Mouse (Mus musculus) layer of hippocampus, adult 2 months (tissue): ENCODE measurements around the gene Prkce. TPM values are rescaled to one million over a fixed set of nuclear protein-coding genes. Genes with fewer than 3 reads are reported as not detected.

ENCODE experiments used
- DNase-seq, 2 experiments: peaks; one replicate each; pipeline ENCODE4 v3.0.0; 2022; ENCODE audit warnings: low spot score in 2 of 2
- H3K27ac ChIP-seq: fragments of 200-600 bp; 2 replicates; pipeline ENCODE4 v1.8.1; 2022
- H3K4me3 ChIP-seq: fragments of 200-600 bp; 2 replicates; pipeline ENCODE4 v1.8.1; 2022; ENCODE audit warnings: mild to moderate bottlenecking
- CTCF ChIP-seq: fragments of 200-600 bp; conservative IDR thresholded peaks from 2 replicates; pipeline ENCODE4 v1.8.1; 2022; ENCODE audit warnings: antibody characterized with exemption, mild to moderate bottlenecking, moderate library complexity
- total RNA-seq, 2 experiments: library from RNA; stranded (reverse); gene quantifications; 2 replicates each; pipeline ENCODE4 v1.2.3; 2021

Prkce gene
- total RNA-seq, 2 experiments from 2014 or later, result 422 to 451 TPM

DNA sequence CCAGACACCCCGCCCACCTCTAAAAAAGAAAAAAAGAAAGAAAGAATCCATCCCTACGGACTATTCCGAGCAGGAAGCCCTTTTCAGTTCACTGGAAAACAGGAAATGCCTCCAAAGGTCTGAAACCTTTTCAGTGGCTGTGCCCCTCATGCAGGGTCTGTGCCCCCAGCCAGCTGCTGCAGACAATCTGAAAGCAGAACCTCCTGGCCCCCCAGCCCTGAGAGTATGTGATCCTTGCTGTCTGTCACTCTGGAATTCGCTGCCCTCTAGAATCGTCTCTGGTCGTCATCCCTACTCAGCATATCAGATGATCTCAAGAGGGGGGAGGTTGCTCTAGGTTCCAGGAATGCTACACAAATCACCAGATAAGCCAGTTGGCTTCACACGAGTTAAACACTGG is 503.1 kb downstream of the Prkce start:
- TF ChIP-seq CTCF, result no peak
- no peak overlapping the region for H3K27ac ChIP-seq
- no peak overlapping the region for H3K4me3 ChIP-seq
- no peak for DNase-seq

DNA sequence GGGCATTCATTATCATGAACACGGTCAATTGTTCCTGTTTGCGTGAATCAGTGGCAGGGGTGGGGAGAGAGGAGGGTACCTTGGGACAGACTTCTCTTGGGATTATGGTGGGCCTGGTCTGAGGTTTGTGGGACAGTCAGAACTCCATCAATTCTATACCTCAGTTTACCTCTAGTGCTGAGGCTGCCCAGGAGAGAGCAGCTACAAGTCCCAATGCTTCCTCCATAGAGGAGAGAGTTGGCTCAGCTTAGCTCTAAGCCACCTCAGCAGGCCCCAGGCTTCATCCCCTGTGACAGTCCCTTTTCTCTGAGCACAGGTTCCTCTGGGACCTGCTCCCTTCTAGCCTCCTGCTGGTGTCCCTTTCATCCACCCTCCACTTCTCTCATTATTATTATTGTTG is 507.4 kb downstream of the Prkce start:
- no peak for TF ChIP-seq CTCF
- H3K4me3 ChIP-seq, result no peak overlapping the region
- no peak for DNase-seq
- H3K27ac ChIP-seq, result no peak overlapping the region

DNA sequence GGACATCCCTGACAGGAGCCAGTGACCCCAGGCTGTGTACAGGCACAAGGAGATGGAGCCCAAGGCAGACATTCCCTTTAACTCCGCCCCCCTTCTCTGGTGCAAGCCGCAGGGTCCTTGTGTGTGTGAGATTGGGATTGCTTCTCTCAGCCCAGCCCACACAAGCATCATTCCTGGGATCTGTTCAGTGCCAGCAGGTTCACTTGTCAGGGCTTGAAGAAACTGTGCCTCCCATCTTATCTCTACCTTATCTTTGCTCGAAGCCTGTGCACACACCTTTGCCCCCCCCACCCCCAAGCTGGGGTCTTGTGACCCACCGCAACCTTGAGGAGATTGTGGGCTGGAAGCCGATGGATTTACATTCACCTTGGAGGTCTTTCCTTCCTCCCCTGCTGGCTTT is 508.8 kb downstream of the Prkce start:
- no peak overlapping the region for H3K27ac ChIP-seq
- no peak for TF ChIP-seq CTCF
- DNase-seq, result no peak
- H3K4me3 ChIP-seq, result no peak overlapping the region

DNA sequence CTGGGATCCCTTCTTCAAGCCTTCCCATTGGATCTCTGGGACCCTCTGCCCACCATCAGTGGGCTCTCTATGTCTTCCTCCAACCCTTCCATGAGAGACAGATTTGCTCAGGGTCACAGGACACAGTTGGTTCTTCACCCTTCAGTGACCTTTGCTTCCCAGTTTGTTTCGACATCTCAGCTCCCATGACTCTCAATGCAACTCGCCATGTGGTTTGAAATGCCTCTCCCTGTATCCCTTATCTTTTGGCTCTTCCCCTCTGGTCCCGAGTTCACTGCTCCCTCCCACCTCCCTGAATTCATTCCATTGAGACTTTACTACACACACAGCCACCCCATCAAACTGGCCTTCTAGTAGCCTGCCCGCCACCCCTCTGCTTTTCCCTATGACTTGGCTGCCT is 509.3 kb downstream of the Prkce start:
- Histone ChIP-seq H3K4me3 (no peak overlapping the region), H3K27ac (no peak overlapping the region)
- TF ChIP-seq CTCF, result no peak
- no peak for DNase-seq

DNA sequence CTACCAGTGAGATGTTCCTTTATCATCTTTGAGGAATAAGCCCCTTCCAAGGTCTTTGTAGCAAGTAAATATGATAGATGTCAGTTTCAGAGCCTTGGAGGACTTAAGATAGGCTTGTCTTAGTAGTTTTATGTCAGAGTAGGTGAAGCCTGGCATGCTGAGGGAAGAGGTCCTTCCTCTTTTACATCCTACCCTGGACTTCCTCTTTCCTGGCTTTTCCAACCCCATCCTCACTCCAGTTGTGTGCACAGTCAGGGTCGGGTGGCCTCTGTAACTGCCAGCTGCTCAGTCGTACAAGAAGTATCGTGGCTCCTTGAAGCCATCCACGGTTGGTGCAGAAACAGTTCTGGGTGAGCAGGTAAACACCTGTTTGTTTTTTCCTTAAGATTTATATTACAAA is 517.7 kb downstream of the Prkce start:
- no peak for DNase-seq

DNA sequence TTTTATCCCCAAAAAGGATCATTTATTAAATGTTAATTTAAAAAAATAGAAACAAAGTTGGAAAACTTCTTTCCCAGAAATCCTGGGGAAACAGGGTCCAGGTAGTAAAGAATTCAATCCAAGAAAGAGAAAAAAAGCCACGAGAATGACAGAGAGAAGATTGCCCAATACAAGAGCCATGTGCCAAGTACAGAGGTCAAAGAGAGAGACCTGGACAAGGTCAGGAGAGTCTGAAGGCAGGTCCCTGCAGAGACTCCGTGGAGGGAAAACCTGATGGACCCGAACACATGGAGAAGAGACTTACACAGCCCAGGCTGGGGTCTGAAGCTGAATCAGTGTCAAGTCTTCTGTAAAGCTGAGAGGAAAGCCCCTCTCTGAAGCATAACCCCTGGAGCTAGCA is 519.4 kb downstream of the Prkce start:
- H3K27ac ChIP-seq, result no peak overlapping the region
- no peak overlapping the region for H3K4me3 ChIP-seq
- no peak for DNase-seq
- no peak for TF ChIP-seq CTCF

More for the DNA sequence above, 517.7 kb downstream of the Prkce start:
- no peak for TF ChIP-seq CTCF
- Histone ChIP-seq H3K4me3 (no peak overlapping the region), H3K27ac (no peak overlapping the region)

DNA sequence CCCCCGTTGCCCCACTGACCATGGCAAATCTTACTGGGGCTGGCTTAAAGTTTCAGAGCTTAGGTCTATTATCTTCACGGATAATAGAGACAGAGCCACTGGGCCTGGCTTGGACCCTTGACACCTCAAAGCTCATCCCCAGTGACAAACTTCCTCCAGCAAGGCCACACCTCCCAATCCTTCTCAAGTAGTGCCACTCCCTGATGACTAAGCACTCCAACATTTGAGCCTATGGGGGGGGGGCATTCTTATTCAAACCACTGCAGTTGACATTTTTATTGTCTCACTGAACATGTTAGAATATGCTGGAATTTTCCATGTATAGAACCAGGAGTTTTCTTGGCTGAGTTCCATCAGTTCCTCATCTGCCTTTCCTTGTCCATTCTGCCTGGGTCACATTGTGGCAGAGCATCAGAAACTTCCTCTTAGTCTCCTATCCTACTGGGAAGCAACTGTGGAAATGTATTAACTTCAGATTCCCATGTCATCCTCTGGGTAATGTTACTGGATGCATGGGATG is 523.3 kb downstream of the Prkce start:
- DNase-seq, result no peak
- TF ChIP-seq CTCF, result no peak

DNA sequence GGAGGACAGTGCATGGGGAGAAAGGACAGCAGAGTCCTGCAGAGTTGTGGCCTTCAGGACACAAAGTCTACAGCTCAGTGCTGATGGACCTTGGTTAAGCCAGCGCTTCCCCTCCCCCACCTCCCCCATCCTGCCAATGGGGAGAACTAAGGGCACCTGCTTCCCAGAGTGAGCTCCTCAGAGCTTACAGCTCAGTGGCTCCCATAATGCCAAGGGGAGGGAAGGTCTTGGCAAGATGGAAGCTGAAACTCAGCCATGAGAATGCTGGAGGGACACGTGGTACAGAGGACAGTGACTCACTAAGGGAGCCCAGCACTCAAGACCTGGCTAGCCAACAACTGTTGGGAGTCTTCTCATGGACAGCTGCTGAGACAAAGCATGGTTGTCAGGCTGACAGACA is 530.2 kb downstream of the Prkce start:
- no peak overlapping the region for H3K4me3 ChIP-seq
- no peak for DNase-seq
- H3K27ac ChIP-seq, result no peak overlapping the region
- no peak for TF ChIP-seq CTCF

More for the DNA sequence above, 523.3 kb downstream of the Prkce start:
- Histone ChIP-seq H3K4me3 (no peak overlapping the region), H3K27ac (no peak overlapping the region)

DNA sequence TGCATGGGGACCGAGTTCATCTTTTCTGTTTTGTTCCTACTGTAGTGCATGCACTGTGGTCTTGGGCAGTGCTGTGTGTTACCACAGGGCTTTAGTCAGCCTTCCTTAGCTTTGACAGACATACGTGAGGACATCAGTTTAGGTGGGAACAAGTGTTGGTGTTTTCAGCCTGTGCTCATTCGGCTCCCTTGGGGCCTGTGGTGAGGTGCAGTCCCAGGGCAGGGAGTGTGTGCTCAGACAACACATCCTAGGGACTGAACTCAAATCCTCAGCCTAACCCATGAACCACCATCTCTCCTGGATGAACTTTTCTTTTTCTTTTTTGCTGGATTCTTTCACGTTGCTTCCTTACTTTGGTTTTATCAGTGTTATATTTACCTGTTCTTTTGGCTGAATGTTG is 535.8 kb downstream of the Prkce start:
- no peak for DNase-seq
- Histone ChIP-seq H3K27ac (no peak overlapping the region), H3K4me3 (no peak overlapping the region)
- TF ChIP-seq CTCF, result no peak

DNA sequence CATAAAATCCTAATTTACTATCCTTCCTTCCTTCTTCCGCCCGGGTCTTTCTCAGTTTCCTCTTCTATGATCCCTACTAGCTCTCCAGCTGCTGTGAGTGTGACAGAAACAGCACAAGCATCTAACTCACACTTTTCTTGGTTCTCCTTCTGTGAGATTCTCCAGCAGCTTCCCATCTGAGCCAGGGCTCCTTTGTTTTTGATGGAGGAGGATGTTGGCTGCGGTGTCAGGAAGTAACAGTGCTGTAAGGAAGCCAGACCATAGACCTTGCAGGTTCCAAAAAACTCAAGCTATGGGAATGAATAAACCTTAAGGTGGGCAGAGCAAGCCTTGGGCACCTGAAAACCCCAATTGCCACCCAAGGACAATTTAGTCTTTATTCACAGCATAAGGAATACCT is 537.7 kb downstream of the Prkce start:
- TF ChIP-seq CTCF, result no peak
- Histone ChIP-seq H3K4me3 (no peak overlapping the region), H3K27ac (no peak overlapping the region)
- DNase-seq, result no peak

DNA sequence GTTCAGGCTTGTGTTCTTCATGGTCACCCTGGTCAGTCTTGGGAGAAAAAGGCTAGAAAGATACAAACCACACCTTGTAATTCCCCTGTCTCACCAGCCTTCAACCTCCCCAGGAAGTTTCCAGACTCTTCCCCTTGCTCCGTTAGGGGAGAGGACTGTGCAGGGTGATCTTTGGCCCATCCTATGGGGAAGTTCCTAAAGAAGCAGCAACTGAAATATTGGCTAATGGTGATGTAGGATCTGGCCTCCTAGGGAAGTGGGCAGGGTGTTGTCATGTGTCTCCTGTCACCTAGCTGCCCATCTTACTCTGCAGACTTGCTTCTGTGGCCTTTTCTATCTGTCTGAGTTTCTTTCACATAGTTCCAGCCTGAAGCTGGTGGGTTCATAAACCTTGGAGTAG is 538.9 kb downstream of the Prkce start:
- no peak overlapping the region for H3K4me3 ChIP-seq
- TF ChIP-seq CTCF, result no peak
- no peak overlapping the region for H3K27ac ChIP-seq
- DNase-seq, result no peak

Other genes starting within 250 kb of the Prkce start
- gene Srbd1, start 22.6 kb upstream of the Prkce start, total RNA-seq, result 10 to 100 TPM; 16.5 to 17.0 TPM